Mouse (Mus musculus) hindbrain, postnatal 0 days (tissue): ENCODE data around the gene Trim80. TPM values are rescaled to one million over a fixed set of nuclear protein-coding genes. Genes with fewer than 3 reads are reported as not detected.
"Not testable (repeated sequence)": the region's sequence is repeated elsewhere in the genome, so short reads cannot be mapped to it uniquely, and the experiment has no call there.

ENCODE experiments used
- ATAC-seq: fragments of 200-750 bp; cut with Nextera tagmentation; 2 replicates; pipeline ENCODE4 v1.8.0; 2017; ENCODE audit warnings: mild to moderate bottlenecking, moderate TSS enrichment, moderate library complexity
- DNase-seq: peaks from one replicate; pipeline ENCODE4 v3.0.0-alpha.2; 2015; ENCODE audit warnings: low spot score
- H3K27ac ChIP-seq: fragments of 300-500 bp; sonication (generic); 2 replicates; pipeline ENCODE4 v1.5.1; 2014; ENCODE audit warnings: mild to moderate bottlenecking
- H3K27me3 ChIP-seq: fragments of 300-500 bp; sonication (generic); 2 replicates; pipeline ENCODE4 v1.6.1; 2014; ENCODE audit warnings: low read length, mixed read lengths; ENCODE audit not compliant: insufficient read depth
- H3K36me3 ChIP-seq: fragments of 300-500 bp; sonication (generic); 2 replicates; pipeline ENCODE4 v1.6.1; 2014; ENCODE audit warnings: low read length, mixed read lengths; ENCODE audit not compliant: insufficient read depth
- H3K4me1 ChIP-seq: fragments of 300-500 bp; sonication (generic); 2 replicates; pipeline ENCODE4 v1.6.1; 2014; ENCODE audit warnings: antibody characterized with exemption, low read length, mixed read lengths; ENCODE audit not compliant: insufficient read depth
- H3K4me2 ChIP-seq: fragments of 300-500 bp; sonication (generic); 2 replicates; pipeline ENCODE4 v1.6.1; 2014; ENCODE audit warnings: low read depth, mild to moderate bottlenecking, low read length, moderate library complexity, mixed read lengths
- H3K4me3 ChIP-seq: fragments of 300-500 bp; sonication (generic); 2 replicates; pipeline ENCODE4 v1.5.1; 2014; ENCODE audit warnings: low read length
- H3K9ac ChIP-seq: fragments of 300-500 bp; sonication (generic); replicated peaks from 2 replicates; pipeline ENCODE4 v1.6.1; 2014; ENCODE audit warnings: mild to moderate bottlenecking, low read length, moderate library complexity, mixed read lengths
- H3K9me3 ChIP-seq: fragments of 300-500 bp; sonication (generic); 2 replicates; pipeline ENCODE4 v1.6.1; 2016; ENCODE audit warnings: low read length, mixed read lengths
- CTCF ChIP-seq: IDR thresholded peaks from 2 replicates; pipeline ENCODE4 v1.5.1; 2016; ENCODE audit warnings: antibody characterized with exemption, control low read depth, low read depth
- WGBS: fragments of 180-500 bp; shearing (Covaris S2); extraction: QIAGEN DNeasy Blood & Tissue Kit; methylation state at CpG from one replicate; pipeline ENCODE4 v1.1.7; 2014; 5-methylcytosine and 5-hydroxymethylcytosine counted together
- microRNA-seq, 2 experiments: library from miRNA; unstranded; fragments of <30 nt; microRNA quantifications; one replicate each; pipeline ENCODE4; 2016
- polyA plus RNA-seq: library from polyadenylated mRNA; unstranded; fragments of >200 nt; fragmentation: Nextera tagmentation; extraction: Ambion mirVana; gene quantifications from 2 replicates; pipeline ENCODE4 v1.2.1, GENCODE M21; 2015
- total RNA-seq: library from RNA; depleted of rRNA; stranded (reverse); fragments of >200 nt; gene quantifications from 2 replicates; pipeline ENCODE4 v1.2.3, GENCODE M21; 2014; rRNA removed

Trim80 gene
- total and polyA plus RNA-seq, 2 experiments from 2014 or later = 0.11 TPM; not detected in 1

DNA sequence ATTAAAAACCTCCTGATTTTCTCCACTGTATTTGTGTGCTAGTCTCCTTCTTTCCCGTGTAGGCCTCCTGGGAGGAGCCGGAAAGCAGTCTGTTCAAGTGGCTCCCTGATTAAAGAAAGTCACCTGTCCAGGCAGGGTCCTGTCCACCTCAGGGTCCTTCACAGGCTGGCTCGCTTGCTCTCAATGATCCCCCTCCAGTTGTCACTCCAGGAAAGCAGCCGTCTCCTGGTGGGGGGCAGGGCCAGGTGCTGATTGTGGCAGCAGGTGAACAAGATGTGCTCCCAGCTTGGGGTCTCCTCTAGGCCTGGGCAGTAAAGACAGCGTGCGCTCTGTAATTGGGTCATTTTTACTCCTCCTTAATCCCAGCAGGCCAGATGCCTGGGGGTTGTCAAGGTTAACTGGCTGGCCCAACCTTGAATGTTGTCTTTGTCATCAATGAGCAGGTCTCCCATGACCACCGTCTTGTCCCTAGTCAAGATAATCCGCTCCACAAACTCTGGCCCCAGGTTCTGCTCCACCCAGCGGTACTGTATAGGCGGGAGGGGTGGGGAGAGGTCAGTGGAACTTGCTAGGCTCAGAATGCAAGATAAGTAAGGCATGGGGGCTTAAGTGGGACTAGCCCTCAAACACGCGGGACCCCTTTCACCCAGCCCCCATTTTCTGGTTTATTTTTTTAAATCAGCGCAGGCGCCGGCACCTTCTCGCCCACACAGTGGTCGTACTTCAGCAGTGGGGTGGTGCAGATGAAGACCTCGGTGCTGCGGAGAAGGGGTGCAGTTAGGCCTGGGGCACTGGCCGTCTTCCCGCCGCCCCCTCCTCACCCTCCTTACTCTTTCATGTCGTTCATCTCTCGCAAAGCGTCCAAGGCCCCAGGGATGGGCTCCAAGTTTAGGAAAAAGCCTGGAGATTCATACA is 50.4 kb downstream of the Trim80 start:
- peak; percentile 19; the same call in 1 of the 2 replicates for ATAC-seq
- Histone ChIP-seq H3K36me3 (no peaks in the 10 kb centered on the region; the same call in 1 of the 2 replicates), H3K4me3 (peak overlapping the region; percentile 72), H3K4me1 (peaks cover 5% of the 10 kb centered on the region; the same call in 1 of the 2 replicates), H3K9me3 (no peaks in the 10 kb centered on the region), H3K4me2 (peak overlapping the region; percentile 79), H3K27ac (peak overlapping the region; percentile 87), H3K27me3 (no peaks in the 10 kb centered on the region), H3K9ac (peak overlapping the region; percentile 76)
- TF ChIP-seq CTCF = no peak
- WGBS = 22% methylated on average over 25 of the region's 25 CpGs
- no peak for DNase-seq

DNA sequence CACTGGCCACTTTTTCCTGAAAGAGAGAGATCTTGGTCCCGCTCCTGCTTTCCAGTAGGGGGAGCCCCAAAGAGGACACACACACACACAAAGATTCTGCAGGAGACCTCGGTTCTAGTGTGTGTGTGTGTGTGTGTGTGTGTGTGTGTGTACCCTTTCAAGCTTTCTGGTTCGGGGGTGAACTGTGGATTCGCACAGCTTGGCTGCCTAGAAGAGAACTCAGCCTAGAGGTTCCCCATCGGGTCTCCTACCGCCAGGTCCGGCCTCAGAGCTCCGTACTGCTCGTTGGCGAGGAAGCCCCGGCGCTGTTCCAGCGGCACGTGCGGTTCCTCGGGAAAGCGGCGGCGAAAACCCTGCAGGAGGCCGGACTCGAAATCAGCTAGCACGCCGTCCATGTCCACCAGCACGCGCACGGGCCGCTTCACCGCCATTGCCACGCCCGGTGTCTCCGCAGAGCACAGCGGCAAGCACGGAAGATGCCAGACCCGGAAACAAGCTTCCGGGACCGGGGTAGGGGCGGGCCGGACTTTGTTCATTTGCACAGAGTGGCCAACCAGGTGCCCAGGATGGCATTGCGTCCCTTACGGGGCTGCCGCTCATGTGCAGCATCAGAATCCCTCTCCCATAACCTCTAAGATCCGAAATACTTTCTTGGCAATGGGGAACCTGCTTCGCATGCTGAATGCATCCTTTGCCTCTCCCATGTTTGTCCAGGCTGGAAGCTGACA is 51.2 kb downstream of the Trim80 start, which contains the start of gene Nt5c:
Nt5c (minus strand) TSS at position 507 of the 728 bp plus-strand sequence.
- ATAC-seq = peak; percentile 92
- TF ChIP-seq CTCF = peak; percentile 87
- no peaks in the 10 kb centered on the region for H3K27me3 ChIP-seq

DNA sequence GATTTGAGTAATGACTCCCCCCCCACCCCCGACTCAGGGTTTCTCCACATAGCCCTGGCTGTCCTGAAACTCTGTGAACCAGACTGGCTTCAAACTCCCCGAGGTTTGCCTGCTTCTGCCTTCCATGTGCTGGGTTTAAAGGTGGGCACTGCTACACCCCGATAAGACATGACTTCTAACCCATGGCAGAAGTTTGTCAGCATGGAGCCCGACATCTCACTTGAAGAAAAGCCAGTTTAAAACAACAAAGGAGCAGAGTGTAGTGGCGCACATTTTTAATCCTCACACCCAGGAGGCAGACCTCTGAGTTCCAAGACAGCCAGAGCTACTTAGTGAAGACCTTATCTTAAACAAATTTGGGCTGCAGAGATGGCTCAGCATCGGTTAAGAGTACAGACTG is 52.0 kb downstream of the Trim80 start:
- no peaks in the 10 kb centered on the region for H3K27me3 ChIP-seq
- H3K27ac ChIP-seq = no peak overlapping the region
- ATAC-seq (no peak), DNase-seq (no peak)
- peak overlapping the region; percentile 76; the same call in 1 of the 2 replicates for H3K9ac ChIP-seq
- peak overlapping the region; percentile 72 for H3K4me3 ChIP-seq
- TF ChIP-seq CTCF = no peak
- no peaks in the 10 kb centered on the region for H3K9me3 ChIP-seq
- peak overlapping the region; percentile 79 for H3K4me2 ChIP-seq
- peaks cover 5% of the 10 kb centered on the region; the same call in 1 of the 2 replicates for H3K4me1 ChIP-seq
- WGBS = 37% methylated on average over 6 of the region's 6 CpGs
- H3K36me3 ChIP-seq = no peaks in the 10 kb centered on the region; the same call in 1 of the 2 replicates

More for the DNA sequence above, 51.2 kb downstream of the Trim80 start, which contains the start of gene Nt5c:
- Histone ChIP-seq H3K4me2 (peak within 1 kb of the TSS; percentile 79), H3K27ac (peak within 1 kb of the TSS; percentile 87), H3K9ac (peak within 1 kb of the TSS; percentile 76), H3K9me3 (no peaks in the 10 kb centered on the region), H3K36me3 (no peaks in the 10 kb centered on the region; the same call in 1 of the 2 replicates), H3K4me1 (peaks cover 5% of the 10 kb centered on the region; the same call in 1 of the 2 replicates), H3K4me3 (peak within 1 kb of the TSS; percentile 72)
- DNase-seq = peak; percentile 91
- under 1% methylated on average over 43 of the region's 43 CpGs for WGBS

DNA sequence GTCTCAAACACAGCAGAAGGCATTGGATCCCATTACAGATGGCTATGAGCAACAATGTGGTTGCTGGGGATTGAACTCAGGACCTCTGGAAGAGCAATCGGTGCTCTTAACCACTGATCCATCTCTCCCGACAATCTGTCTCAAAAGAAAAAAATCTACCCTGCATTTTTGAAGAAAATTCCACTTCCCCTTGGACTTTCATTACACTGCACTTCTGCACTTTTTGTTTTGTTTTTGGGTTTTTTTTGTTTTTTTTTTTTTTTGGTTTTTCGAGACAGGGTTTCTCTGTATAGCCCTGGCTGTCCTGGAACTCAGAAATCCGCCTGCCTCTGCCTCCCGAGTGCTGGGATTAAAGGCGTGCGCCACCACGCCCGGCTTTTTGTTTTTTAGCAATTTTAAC is 56.2 kb downstream of the Trim80 start:
- not testable (repeated sequence) for H3K9ac ChIP-seq, H3K4me3 ChIP-seq, ATAC-seq, H3K27ac ChIP-seq, H3K27me3 ChIP-seq, DNase-seq, H3K9me3 ChIP-seq, H3K4me2 ChIP-seq, H3K4me1 ChIP-seq
- peaks cover 34% of the 10 kb centered on the region for H3K36me3 ChIP-seq
- 90% methylated on average over 9 of the region's 9 CpGs for WGBS

Small RNA genes lying within 50 kb of the gene (microRNA-seq; reads per million reads assigned to microRNA genes)
- gene Mir3968 = 0 to 0.18 reads per million in 2 experiments

Other genes starting within 250 kb of the Trim80 start
- gene Grin2c, start 173.3 kb upstream of the Trim80 start, total RNA-seq = 6.9 and 7.1 TPM in 2 replicates
- 1.0 and 1.1 TPM in 2 replicates for gene Grin2c, start 173.3 kb upstream of the Trim80 start, polyA plus RNA-seq
- 20.0 and 22.6 TPM in 2 replicates for gene Fdxr, start 163.5 kb upstream of the Trim80 start, total RNA-seq
- 15.0 and 16.4 TPM in 2 replicates for gene Fdxr, start 163.5 kb upstream of the Trim80 start, polyA plus RNA-seq
- gene Fads6, start 142.9 kb upstream of the Trim80 start, total RNA-seq = 8.3 and 10.8 TPM in 2 replicates
- gene Fads6, start 142.9 kb upstream of the Trim80 start, polyA plus RNA-seq = 1.8 and 1.9 TPM in 2 replicates
- 0.36 and 0.99 TPM in 2 replicates for gene Otop2, start 133.4 kb upstream of the Trim80 start, total RNA-seq
- gene Otop2, start 133.4 kb upstream of the Trim80 start, polyA plus RNA-seq = 0.20 and 0.34 TPM in 2 replicates
- gene Ush1g, start 118.5 kb upstream of the Trim80 start, total RNA-seq = 0.37 and 0.47 TPM in 2 replicates
- gene Ush1g, start 118.5 kb upstream of the Trim80 start, polyA plus RNA-seq = 0.10 and 0.13 TPM in 2 replicates
- gene Otop3, start 105.8 kb upstream of the Trim80 start, total RNA-seq = 2.2 and 3.6 TPM in 2 replicates
- 2.7 and 2.8 TPM in 2 replicates for gene Otop3, start 105.8 kb upstream of the Trim80 start, polyA plus RNA-seq
- gene Hid1, start 72.8 kb upstream of the Trim80 start, total RNA-seq = 78.9 and 87.5 TPM in 2 replicates
- gene Hid1, start 72.8 kb upstream of the Trim80 start, polyA plus RNA-seq = 55.3 and 58.1 TPM in 2 replicates
- gene Cdr2l, start 58.6 kb upstream of the Trim80 start, total RNA-seq = 70.8 and 72.3 TPM in 2 replicates
- 17.7 and 18.8 TPM in 2 replicates for gene Cdr2l, start 58.6 kb upstream of the Trim80 start, polyA plus RNA-seq
- gene Mrpl58, start 36.8 kb upstream of the Trim80 start, total RNA-seq = 138 and 204 TPM in 2 replicates
- 205 and 210 TPM in 2 replicates for gene Mrpl58, start 36.8 kb upstream of the Trim80 start, polyA plus RNA-seq
- 203 and 240 TPM in 2 replicates for gene Atp5h, start 20.6 kb upstream of the Trim80 start, total RNA-seq
- 1,097 and 1,122 TPM in 2 replicates for gene Atp5h, start 20.6 kb upstream of the Trim80 start, polyA plus RNA-seq
- gene Kctd2, start 20.4 kb upstream of the Trim80 start, total RNA-seq = 19.0 and 21.0 TPM in 2 replicates
- 22.1 and 24.5 TPM in 2 replicates for gene Kctd2, start 20.4 kb upstream of the Trim80 start, polyA plus RNA-seq
- 0.10 TPM in 1 of 2 replicates, not detected in the other for gene Slc16a5, start 21.9 kb downstream of the Trim80 start, total RNA-seq
- gene Slc16a5, start 21.9 kb downstream of the Trim80 start, polyA plus RNA-seq = 0.30 and 0.66 TPM in 2 replicates
- gene Armc7, start 35.1 kb downstream of the Trim80 start, total RNA-seq = 9.9 and 11.8 TPM in 2 replicates
- gene Armc7, start 35.1 kb downstream of the Trim80 start, polyA plus RNA-seq = 10.7 and 11.0 TPM in 2 replicates
- gene Nt5c, start 51.3 kb downstream of the Trim80 start, total RNA-seq = 54.3 and 62.2 TPM in 2 replicates
- gene Nt5c, start 51.3 kb downstream of the Trim80 start, polyA plus RNA-seq = 129 and 130 TPM in 2 replicates
- 640 and 655 TPM in 2 replicates for gene Jpt1, start 73.8 kb downstream of the Trim80 start, total RNA-seq
- 966 and 1,016 TPM in 2 replicates for gene Jpt1, start 73.8 kb downstream of the Trim80 start, polyA plus RNA-seq
- gene Sumo2, start 95.7 kb downstream of the Trim80 start, total RNA-seq = 474 and 477 TPM in 2 replicates
- 981 and 1,003 TPM in 2 replicates for gene Sumo2, start 95.7 kb downstream of the Trim80 start, polyA plus RNA-seq
- gene Nup85, start 123.9 kb downstream of the Trim80 start, total RNA-seq = 50.2 and 61.9 TPM in 2 replicates
- gene Nup85, start 123.9 kb downstream of the Trim80 start, polyA plus RNA-seq = 80.7 and 81.8 TPM in 2 replicates
- gene Mrps7, start 163.4 kb downstream of the Trim80 start, total RNA-seq = 33.6 and 45.9 TPM in 2 replicates
- gene Mrps7, start 163.4 kb downstream of the Trim80 start, polyA plus RNA-seq = 78.8 and 86.7 TPM in 2 replicates
- gene Gga3, start 163.5 kb downstream of the Trim80 start, total RNA-seq = 35.3 and 38.2 TPM in 2 replicates
- 16.1 and 16.9 TPM in 2 replicates for gene Gga3, start 163.5 kb downstream of the Trim80 start, polyA plus RNA-seq
- gene Mif4gd, start 172.4 kb downstream of the Trim80 start, total RNA-seq = 13.2 and 16.7 TPM in 2 replicates
- gene Mif4gd, start 172.4 kb downstream of the Trim80 start, polyA plus RNA-seq = 19.2 and 22.7 TPM in 2 replicates
- gene Slc25a19, start 187.8 kb downstream of the Trim80 start, total RNA-seq = 29.0 and 29.5 TPM in 2 replicates
- gene Slc25a19, start 187.8 kb downstream of the Trim80 start, polyA plus RNA-seq = 41.2 and 41.8 TPM in 2 replicates